Mouse (Mus musculus): ENCODE results near the gene Rragd.
"Not testable (repeated sequence)": the region's sequence is repeated elsewhere in the genome, so short reads cannot be mapped to it uniquely, and the experiment has no call there.

Gene Rragd

DNA sequence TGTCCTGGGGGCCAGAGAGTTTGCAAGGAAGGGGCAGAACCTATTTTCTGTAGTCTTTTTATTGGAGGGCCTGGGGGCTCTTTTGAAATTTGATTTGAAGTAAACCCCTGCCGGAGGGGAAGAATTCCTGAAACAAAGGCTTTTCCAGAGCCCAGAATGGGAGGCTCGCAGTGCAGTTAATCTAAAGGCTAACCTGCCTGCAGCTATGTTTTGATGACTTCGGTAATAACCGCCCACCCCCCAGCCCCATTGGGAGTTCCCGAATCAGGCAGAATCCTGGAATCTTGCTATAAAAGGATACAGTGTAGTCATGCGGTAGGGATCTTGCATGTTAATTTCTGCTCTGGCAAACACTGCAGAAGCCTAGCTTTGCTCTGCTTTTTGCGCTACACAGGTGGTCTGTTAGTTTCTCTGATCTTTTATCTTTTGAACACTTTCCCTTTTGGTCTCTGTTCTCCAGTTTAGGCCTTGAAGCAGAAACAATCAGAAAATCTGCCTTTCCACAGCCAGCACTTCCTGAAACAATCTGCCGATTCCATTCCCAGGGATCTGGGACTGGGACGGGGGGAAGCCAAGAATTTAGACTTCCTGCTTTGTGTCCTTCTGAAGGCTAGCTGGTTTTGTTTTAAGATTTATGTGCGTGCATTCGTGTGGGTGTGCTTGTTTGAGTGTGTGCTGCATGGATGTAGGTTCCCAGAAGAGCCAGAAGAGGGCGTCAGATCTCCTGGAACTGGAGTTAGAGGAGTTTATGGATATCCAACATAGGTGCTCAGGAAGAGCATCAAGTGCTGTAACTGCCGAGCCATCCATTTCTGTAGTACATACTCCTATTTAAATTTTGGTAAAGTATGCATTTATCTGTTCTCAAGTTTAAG lies 2.2 kb downstream of the Rragd start:
- no peak for DNase-seq (ENCODE audit: low read depth, low spot score)

GRCm38 (mm10) chr4:32985684-32986083 lies 2.8 kb downstream of the Rragd start:
- no peak for DNase-seq (ENCODE audit: low read depth, low spot score)

- DNase-seq (ENCODE audit: low read depth, low spot score): no peak
Measured at GRCm38 (mm10) chr4:32987006-32987405, 4.2 kb downstream of the Rragd start.

DNA sequence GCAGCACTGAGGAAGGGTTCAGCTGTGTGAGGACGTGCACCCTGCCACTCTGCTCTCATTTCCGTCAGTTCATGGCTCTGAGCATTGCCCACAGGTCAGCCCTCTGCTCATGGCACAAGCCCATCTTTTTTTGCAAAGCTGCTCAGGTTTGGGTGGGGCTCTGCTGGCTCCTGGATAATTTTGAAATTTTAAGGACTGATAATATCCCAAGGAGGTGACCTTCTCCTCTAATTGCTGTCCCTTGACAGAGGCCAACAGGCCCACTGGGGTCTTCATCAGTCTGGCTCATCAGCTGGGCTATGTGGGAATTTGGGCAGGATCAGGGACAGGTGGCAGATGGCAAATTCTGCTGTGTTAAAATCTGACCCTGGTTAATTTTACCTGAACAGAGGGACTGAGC lies 6.5 kb downstream of the Rragd start:
- DNase-seq (ENCODE audit: low read depth, low spot score): no peak

DNA sequence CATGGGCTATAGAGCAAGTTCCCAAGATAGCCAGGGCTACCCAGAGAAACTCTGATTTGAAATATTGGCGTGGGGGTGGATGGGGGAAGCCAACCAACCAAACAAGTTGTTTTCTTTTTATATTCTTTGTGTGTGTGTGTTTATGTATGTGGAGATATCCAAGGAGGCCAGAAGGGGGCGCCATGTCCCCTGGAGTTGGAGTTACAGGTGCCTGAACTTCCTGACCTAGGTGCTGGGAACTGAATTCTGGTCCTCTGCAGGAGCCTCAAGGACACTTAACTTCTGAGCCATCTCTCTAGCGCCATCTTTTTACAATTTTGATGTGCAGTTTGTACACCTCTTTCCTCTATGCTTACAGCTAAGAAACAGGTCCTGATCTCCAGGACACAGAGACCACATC lies 11.3 kb downstream of the Rragd start:
- DNase-seq (ENCODE audit: low read depth, low spot score): no peak

DNA sequence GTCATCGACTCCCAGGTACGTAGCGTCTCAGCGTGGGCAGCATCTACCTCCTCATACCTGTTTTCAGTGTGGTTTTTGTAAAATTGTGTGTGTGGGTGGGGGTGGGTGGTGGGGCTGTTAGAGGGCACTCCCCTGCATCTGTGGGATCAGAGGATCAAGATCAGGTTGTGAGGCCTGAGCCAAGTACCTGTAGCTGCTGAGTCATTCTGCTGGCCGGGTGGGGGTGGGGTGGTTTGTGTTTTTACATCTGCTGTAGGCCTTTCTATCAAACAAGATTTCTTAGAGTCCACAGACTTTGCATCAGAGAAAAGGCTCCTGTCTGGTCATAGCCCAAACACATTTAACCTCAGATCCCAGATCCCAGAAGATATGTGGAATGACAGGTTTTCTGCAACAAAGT lies 13.2 kb downstream of the Rragd start:
- DNase-seq (ENCODE audit: low read depth, low spot score): no peak

- no peak for DNase-seq (ENCODE audit: low read depth, low spot score)
Measured at GRCm38 (mm10) chr4:32997571-32997970, 14.7 kb downstream of the Rragd start.

- no peak for DNase-seq (ENCODE audit: low read depth, low spot score)
Measured at GRCm38 (mm10) chr4:32998996-32999395, 16.2 kb downstream of the Rragd start.

- no peak for DNase-seq (ENCODE audit: low read depth, low spot score)
Measured at GRCm38 (mm10) chr4:33002081-33002480, 19.2 kb downstream of the Rragd start.

DNA sequence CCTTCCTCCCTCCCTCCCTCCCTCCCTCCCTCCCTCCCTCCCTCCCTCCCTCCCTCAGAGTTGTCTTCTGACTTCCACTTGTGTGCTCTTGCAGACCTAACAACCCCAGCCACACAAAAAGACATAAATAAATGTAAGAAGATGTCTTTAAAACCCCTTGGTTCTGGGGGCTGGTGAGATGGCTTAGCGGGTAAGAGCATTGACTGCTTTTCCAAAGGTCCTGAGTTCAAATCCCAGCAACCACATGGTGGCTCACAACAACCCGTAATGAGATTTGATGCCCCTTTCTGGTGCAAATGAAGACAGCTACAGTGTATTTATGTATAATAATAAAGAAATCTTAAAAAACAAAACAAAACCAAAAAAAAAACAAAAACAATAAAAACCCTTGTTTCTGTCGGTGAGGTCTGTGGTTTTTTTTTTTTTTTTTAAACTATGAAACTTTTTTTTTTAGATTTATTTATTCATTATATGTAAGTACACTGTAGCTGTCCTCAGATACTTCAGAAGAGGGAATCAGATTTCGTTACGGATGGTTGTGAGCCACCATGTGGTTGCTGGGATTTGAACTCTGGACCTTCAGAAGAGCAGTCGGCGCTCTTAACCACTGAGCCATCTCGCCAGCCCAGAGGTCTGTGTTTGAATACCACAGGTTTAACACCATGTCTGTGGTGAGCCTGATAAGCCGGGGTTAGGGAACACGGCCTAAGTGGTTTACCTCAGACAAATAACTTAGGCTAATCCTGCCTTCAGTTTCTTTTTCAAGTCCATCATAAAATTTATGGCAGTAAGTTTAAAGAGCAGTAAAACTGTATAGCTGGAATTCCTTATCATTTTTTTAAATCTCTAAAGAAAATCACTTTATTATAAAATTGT lies 23.0 kb downstream of the Rragd start:
- not testable (repeated sequence) for DNase-seq (ENCODE audit: low read depth, low spot score)

GRCm38 (mm10) chr4:33006844-33007243 lies 24.0 kb downstream of the Rragd start:
- DNase-seq (ENCODE audit: low read depth, low spot score): no peak

DNA sequence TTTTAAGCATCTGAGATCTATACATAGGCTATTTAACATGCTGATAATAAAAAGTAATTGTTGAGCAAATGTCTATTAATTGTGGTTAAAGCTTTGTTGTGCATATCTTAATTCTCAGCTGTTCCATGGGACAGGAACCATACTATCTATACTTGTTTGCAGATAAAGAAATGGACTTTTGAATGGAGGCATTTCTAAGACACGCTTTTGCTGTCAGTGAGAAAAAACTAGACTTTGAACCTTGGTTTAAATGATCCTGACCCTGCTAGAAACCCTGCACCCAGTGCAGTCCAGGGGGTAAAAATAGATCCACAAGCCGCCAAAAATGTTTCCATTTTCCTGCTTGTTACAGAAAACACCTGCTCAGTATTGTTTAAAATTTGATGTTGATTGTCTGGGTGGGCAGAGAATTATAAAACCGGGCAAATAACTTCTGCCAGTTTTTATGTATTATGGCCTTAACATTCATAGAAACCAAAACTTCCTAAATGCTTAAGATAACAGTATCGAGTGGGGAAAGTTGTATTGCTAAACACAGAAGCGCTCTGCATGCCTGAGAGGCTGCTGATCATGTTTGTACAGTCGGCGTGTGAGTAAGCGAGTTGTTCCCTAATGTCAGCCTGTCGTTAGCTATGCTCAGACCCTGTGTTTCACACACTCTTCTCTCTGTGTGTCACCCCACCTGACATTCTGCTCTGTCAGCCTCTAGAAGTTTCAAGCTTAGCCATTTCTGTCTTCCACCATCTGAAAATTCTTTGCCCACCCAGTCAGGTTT lies 24.8 kb downstream of the Rragd start:
- DNase-seq (ENCODE audit: low read depth, low spot score): no peak

- no peak for DNase-seq (ENCODE audit: low read depth, low spot score)
Measured at GRCm38 (mm10) chr4:33010078-33010477, 27.2 kb downstream of the Rragd start.

GRCm38 (mm10) chr4:33012484-33012883 lies 29.6 kb downstream of the Rragd start:
- DNase-seq (ENCODE audit: low read depth, low spot score): no peak

DNA sequence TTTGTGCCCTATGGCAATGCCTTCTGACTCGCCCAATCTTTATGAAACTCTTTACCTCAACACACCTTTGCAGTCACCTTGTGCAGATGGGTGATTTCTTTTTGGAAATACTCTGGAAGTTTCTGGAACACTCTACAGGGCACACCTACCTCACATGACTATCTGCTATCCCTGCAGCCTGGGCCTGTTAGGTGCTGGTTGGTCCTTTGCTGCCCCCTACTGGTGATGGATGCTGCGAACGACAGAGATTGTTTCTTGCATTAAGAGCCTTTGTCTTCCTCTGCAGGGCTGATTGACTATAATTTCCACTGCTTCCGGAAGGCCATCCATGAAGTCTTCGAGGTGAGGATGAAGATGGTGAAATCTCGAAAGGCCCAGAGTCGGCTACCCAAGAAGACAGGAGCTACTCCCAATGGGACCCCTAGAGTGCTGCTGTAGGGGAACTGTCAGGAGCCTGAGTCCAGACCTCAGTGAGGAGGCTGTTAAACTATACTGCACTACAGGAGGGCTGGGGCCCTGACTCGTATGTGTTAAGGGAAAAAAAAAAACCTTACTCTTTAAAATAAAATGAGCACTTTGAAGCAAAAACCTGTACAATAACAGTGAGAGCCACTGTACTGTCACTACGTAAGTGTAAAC lies 35.6 kb downstream of the Rragd start:
- DNase-seq (ENCODE audit: low read depth, low spot score): peak; percentile 82

DNA sequence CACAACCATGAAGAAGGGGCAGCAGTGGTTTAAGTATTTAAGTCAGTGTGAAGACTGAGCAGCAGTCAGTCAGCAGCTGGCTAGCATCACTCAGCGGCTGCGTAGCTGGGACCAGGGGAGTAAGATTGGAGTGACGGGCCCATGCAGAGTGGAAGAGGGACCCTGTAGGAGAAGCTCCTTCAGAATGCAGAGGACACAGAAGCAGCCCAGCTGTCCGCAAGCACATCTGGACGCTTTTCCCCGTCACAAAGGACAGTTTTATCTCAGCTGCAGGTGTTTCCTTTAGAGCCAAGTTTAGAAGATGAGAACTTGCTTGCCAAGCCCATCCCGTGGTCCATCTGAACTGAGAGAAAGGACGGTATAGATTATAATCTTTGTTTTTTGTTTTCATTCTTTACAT lies 41.6 kb downstream of the Rragd start:
- no peak for DNase-seq (ENCODE audit: low read depth, low spot score)

DNA sequence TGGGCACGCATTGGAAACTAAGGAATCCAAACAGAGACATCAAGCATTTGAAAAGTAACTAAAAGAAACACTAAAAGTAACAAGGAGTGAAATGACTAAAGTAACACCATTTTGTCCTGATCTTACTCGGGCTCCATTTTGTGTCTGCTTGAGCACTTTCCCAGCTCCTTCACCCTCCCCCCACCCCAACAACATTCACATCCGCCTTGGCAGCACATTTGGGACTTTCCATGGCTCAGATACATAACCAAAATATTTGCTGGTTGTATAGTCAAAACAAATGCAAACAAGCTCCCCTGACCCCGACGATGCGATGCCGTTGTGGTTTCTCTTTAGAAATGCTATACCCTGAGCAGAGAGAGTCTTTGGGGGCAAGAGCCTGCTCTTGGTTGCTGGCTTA lies 46.3 kb downstream of the Rragd start:
- DNase-seq (ENCODE audit: low read depth, low spot score): no peak

DNA sequence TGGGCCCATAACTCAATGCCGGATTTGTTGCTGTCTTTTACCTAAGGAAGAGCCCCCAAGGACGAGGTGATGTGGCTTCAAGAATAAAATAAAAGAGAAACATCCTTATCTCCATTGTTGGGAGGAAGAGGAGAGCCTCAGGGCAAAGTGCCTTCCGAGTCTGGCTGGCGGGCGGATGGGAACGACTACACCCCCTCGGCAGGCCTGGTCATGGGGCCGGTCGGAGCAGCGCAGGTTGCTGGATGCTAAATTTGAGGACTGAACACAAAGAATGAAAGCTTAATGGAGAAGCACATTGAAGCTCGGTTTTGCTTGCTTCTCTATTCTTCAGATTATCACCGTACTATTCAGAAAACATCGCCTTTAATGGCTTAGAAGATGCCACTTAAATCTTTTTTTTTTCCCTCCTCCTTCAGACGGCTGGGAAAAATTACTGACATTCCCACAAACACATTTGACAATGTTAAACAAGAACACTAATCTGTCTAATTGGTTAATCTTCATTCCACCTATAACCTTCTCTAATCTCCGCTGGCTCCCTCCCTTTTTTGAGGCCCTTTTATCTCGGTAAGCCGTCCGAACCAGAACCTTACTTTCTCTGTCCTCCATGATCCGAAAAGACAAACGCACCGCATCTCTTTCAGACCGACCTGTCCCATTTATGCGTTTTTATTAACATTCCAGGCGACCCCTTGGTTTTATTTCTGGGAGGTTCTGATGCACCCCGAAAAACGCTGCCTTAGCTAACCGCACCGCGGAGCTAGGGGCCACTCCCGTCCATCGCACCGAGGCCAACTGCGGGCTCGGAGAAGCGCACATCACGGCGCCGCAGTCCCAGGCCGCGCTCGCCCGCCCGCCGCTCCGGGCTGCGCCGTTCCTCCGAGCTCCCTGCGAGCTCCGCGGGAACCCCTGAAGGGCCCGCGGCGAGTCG lies 47.7 kb downstream of the Rragd start:
- peak; percentile 69 for DNase-seq (ENCODE audit: low read depth, low spot score)

GRCm38 (mm10) chr4:33031195-33031960 lies 48.5 kb downstream of the Rragd start, which contains the start of gene Ube2j1:
Gene Ube2j1 (plus strand): TSS chr4:33031416.
- DNase-seq (ENCODE audit: low read depth, low spot score): peak; percentile 64

Data from retina, adult 2 months (tissue).